Mouse (Mus musculus) hematopoietic multipotent progenitor cell, adult 10-12 weeks (in vitro differentiated cells): Measurements from ENCODE around the gene Mup2. TPM values are rescaled to one million over a fixed set of nuclear protein-coding genes. Genes with fewer than 3 reads are reported as not detected.

Source experiments
- polyA plus RNA-seq: library from polyadenylated mRNA; stranded (reverse); fragments of >175 nt; gene quantifications from 2 replicates; pipeline ENCODE4 v1.2.3, GENCODE M21; 2012; ENCODE audit warnings: low replicate concordance

Mup2 gene
- polyA plus RNA-seq, result not detected in 2 replicates

DNA sequence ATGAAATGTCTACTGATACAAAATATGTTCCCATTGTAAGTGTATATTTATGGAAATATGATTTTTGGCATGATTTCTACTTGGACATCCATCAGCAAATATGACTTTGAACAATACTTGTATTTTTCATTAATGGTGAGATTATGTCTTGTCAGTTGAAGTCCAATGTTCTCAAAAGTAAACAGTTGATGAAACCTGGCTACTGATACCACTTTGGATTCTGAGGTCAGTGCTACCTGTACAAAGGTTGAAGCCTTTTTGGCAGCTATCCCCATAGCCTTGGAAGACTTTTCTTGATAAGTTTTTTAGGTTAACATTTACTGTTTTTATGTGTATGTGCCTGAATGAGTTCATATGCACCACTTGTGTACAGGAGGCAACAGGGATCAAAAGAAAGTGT lies at the start of gene Mup2:
Gene Mup2, minus strand, starts transcription at position 101 of the 400 bp plus-strand sequence.

Other genes starting within 250 kb of the Mup2 start
- gene Slc46a2, start 239.2 kb downstream of the Mup2 start, polyA plus RNA-seq, result not detected in 2 replicates
- gene Mup4, start 193.6 kb downstream of the Mup2 start, polyA plus RNA-seq, result not detected in 2 replicates
- gene Mup6, start 190.0 kb downstream of the Mup2 start, polyA plus RNA-seq, result not detected in 2 replicates
- gene Mup7, start 83.8 kb downstream of the Mup2 start, polyA plus RNA-seq, result not detected in 2 replicates
- gene Mup8, start 68.3 kb upstream of the Mup2 start, polyA plus RNA-seq, result not detected in 2 replicates